Mouse (Mus musculus): ENCODE data around the gene Ndufb10. TPM values are rescaled to one million over a fixed set of nuclear protein-coding genes. Genes with fewer than 3 reads are reported as not detected.
"Not testable (repeated sequence)": the region's sequence is repeated elsewhere in the genome, so short reads cannot be mapped to it uniquely, and the experiment has no call there.

Ndufb10 gene
- polyA plus RNA-seq, 1 experiment from 2014 or later, result 344 TPM

DNA sequence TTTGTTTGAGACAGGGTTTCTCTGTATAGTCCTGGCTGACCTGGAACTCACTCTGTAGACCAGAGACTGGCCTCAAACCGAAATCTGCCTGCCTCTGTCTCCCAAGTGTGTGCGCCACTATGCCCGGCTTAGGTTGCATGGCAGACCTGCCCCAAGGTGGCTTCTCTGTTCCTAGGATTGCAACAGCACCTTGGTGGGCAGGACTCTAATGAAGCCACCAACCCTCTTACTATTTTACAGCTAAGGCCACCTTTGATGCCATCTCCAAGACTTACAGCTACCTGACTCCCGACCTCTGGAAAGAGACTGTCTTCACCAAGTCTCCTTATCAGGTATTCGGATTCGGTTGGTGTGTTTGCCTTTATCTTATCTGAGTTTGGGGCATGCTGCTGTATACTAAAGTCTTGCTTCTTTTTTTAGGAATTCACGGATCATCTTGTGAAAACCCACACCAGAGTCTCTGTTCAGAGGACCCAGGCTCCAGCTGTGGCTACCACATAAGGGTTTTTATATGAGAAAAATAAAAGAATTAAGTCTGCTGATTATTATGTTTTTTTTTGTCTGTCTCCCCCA lies 2.8 kb downstream of the Ndufb10 start:
- WGBS, result 29% methylated on average over 7 of the region's 7 CpGs
- peaks cover 33% of the 10 kb centered on the region for H3K4me1 ChIP-seq

DNA sequence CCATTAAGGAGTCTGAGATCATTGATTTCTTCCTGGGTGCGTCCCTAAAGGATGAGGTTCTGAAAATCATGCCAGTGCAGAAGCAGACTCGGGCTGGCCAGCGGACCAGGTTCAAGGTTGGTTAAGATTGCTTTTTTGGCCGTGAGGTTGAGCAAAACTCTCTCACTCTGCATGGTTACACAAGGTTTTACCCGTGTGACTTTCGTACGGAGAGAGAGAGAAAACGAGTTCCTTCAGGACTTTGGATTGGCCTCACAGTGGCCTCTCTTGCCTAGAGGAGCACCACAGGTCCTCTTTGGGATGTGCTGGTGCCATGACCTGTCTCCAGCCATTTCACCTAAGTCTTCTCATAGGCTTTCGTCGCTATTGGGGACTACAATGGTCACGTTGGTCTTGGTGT lies 3.7 kb downstream of the Ndufb10 start:
- peak overlapping the region; percentile 95 for H3K9ac ChIP-seq
- not testable (repeated sequence) for H3K27me3 ChIP-seq (replicated peaks); H3K9me3 ChIP-seq; ATAC-seq (ENCODE audit: extremely low read depth, insufficient number of reproducible peaks, low FRiP score, low TSS enrichment)
- peaks cover 42% of the 10 kb centered on the region for H3K36me3 ChIP-seq
- H3K4me3 ChIP-seq, result peak overlapping the region; percentile 93
- H3K4me2 ChIP-seq, result peak overlapping the region; percentile 79
- peaks cover 33% of the 10 kb centered on the region for H3K4me1 ChIP-seq
- 2% methylated on average over 11 of the region's 11 CpGs for WGBS
- H3K27ac ChIP-seq (replicated peaks), result peak overlapping the region; percentile 82

More for the DNA sequence above, 2.8 kb downstream of the Ndufb10 start:
- H3K9me3 ChIP-seq; H3K27me3 ChIP-seq (replicated peaks); ATAC-seq (ENCODE audit: extremely low read depth, insufficient number of reproducible peaks, low FRiP score, low TSS enrichment): not testable (repeated sequence)
- H3K4me2 ChIP-seq, result peak overlapping the region; percentile 79
- 0 out of 2 replicates have a peak overlapping the region, but pooled peaks have one; percentile 28 for H3K27ac ChIP-seq (replicated peaks)
- peaks cover 35% of the 10 kb centered on the region for H3K36me3 ChIP-seq
- peak overlapping the region; percentile 93 for H3K4me3 ChIP-seq
- H3K9ac ChIP-seq, result peak overlapping the region; percentile 97

DNA sequence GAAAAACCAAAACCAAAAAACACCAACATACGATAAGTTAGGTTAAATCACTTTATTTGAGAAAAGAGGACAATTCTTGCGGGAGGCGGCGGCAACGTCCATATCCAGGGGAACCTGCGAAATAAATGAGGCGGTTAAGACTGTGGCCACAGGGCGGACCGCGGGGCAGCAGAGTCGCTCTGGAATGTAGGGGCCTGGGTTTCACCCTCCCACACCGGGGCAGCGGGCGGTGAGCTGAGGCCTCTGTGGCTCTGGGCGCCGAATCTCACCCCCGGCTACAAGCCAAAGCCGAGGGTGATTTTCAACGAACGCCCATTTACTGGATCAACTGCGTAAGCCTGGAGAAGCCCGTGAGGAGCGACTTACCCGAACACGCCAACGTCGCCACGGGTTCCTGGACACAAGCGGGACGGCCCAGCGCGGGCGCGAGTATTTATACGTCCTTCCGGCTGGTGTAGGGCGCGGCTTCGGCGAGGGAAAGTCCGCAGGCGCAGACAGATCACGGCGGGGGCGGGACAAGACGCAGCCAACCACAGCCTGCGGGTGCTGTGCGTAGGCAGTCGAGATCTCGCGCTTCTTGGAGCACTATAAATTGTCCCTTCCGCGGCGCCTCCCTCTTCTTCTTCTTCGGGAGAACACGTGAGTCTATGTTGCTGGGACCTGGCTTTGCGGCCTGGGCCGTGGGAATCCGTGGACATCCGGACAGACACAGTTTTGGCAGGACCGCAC lies 4.6 kb downstream of the Ndufb10 start:
- H3K9ac ChIP-seq, result peak overlapping the region; percentile 98
- H3K27ac ChIP-seq (replicated peaks), result peak overlapping the region; percentile 90
- peak overlapping the region; percentile 79 for H3K4me2 ChIP-seq
- under 1% methylated on average over 61 of the region's 61 CpGs for WGBS
- H3K4me1 ChIP-seq, result peaks cover 33% of the 10 kb centered on the region
- H3K4me3 ChIP-seq, result peak overlapping the region; percentile 93
- no peaks in the 10 kb centered on the region for H3K27me3 ChIP-seq (replicated peaks)
- ATAC-seq (ENCODE audit: extremely low read depth, insufficient number of reproducible peaks, low FRiP score, low TSS enrichment), result peak; percentile 96
- peaks cover 47% of the 10 kb centered on the region for H3K36me3 ChIP-seq
- no peaks in the 10 kb centered on the region for H3K9me3 ChIP-seq

DNA sequence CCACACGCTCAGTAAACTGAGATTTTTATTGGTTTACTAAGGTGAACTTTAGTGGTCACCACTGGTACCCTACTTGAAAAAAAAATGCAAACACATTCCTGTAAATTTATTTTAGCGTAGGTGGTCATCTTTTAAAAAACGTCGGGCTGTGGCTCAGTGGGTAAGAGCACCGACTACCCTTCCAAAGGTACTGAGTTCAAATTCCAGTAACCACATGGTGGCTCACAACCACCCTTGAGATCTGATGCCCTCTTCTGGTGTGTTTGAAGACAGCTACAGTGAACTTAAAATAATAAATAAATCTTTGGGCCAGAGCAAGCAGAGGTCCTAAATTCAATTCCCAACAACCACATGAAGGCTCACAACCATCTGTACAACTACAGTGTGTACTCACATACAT lies 5.3 kb downstream of the Ndufb10 start:
- ATAC-seq (ENCODE audit: extremely low read depth, insufficient number of reproducible peaks, low FRiP score, low TSS enrichment); H3K27me3 ChIP-seq (replicated peaks); H3K9me3 ChIP-seq: not testable (repeated sequence)
- Histone ChIP-seq H3K4me2 (peak overlapping the region; percentile 74), H3K36me3 (peaks cover 47% of the 10 kb centered on the region), H3K9ac (peak overlapping the region; percentile 98), H3K4me3 (peak overlapping the region; percentile 93), H3K4me1 (peaks cover 33% of the 10 kb centered on the region), H3K27ac (replicated peaks) (peak overlapping the region; percentile 90)
- 49% methylated on average over 5 of the region's 5 CpGs for WGBS

DNA sequence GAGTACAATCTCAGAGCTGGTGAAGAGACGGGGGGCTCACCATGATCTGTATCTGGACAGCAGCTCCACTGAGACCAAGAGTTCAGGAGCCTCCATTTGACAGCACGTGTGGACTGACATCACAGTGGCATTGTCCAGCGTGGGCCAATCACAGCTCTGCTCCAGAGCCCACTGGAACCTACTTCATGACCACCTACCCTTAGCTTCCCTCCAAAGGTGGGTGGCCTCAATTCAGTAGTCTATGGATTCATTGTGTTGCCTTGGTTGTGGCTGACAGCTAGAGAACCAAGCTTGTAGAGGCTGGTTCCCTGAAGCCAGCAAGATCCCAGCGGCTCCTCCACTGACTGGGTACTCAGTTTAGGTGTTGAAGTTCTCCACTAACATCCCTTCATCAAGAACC lies 6.3 kb downstream of the Ndufb10 start, which contains the start of the genes Rnf151 and Rps2:
Rnf151 (minus strand) TSS at position 121 of the 400 bp plus-strand sequence.
Rps2 (plus strand) TSS at position 174 of the 400 bp plus-strand sequence.
- Histone ChIP-seq H3K27ac (replicated peaks) (no peak within 1 kb of the TSS), H3K4me1 (peaks cover 26% of the 10 kb centered on the region), H3K9me3 (no peaks in the 10 kb centered on the region), H3K9ac (peak within 1 kb of the TSS; percentile 98), H3K4me2 (peak within 1 kb of the TSS; percentile 74), H3K4me3 (peak within 1 kb of the TSS; percentile 93), H3K27me3 (replicated peaks) (no peaks in the 10 kb centered on the region), H3K36me3 (peaks cover 47% of the 10 kb centered on the region)
- WGBS, result 77% methylated on average over 4 of the region's 4 CpGs
- ATAC-seq (ENCODE audit: extremely low read depth, insufficient number of reproducible peaks, low FRiP score, low TSS enrichment), result no peak

DNA sequence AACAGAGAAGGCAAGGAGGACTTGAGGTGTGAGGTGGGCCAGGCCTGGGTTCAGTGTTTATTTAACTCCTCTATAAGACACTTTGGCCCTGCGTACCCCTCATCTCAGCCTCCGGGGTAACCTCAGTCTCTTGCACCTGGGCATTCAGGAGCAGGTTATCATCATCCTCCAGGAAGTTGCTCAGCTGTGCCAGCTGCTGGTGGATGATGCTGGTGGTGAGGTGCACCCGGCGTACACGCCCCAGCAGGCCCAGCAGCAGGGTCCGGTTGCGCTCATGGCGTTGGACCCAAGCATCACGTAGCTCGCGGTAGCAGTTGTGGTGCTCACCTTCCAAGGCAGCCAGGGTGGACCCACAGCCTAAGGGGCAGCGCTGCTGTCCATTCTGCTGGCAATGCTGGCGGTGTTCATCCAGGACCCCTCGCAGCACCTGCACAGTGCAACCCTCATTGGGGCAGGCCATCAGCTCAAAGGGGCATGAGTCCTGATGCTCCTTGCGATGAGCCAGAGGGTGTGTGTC lies 8.1 kb downstream of the Ndufb10 start:
- Histone ChIP-seq H3K36me3 (peaks cover 32% of the 10 kb centered on the region), H3K27me3 (replicated peaks) (no peaks in the 10 kb centered on the region), H3K9me3 (no peaks in the 10 kb centered on the region), H3K4me1 (peaks cover 9% of the 10 kb centered on the region), H3K4me3 (no peak overlapping the region), H3K4me2 (no peak overlapping the region), H3K27ac (replicated peaks) (no peak overlapping the region), H3K9ac (no peak overlapping the region)
- WGBS, result 90% methylated on average over 15 of the region's 15 CpGs
- ATAC-seq (ENCODE audit: extremely low read depth, insufficient number of reproducible peaks, low FRiP score, low TSS enrichment), result no peak

DNA sequence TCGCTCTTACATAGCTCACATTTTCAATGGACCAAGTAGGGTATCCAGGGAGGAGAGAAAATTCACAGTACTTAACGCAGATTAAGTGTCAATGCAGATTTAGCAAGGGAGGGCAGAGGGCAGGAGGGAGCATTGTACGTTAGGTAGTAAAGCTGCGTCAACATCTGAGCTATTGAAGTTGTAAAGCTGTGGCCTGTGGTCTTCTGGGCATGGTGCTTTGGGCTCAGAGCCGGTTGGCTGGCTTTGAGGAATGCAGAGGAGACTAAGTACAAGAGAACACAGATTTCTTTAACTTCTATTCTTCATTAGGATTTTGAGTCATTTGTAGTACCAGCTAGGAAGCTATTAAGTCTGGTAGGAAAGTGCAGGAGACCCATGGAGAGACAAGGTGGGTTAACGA lies 8.7 kb downstream of the Ndufb10 start:
- no peak overlapping the region for H3K4me2 ChIP-seq
- peaks cover 28% of the 10 kb centered on the region for H3K36me3 ChIP-seq
- no peak overlapping the region for H3K9ac ChIP-seq
- H3K9me3 ChIP-seq, result no peaks in the 10 kb centered on the region
- no peak overlapping the region for H3K27ac ChIP-seq (replicated peaks)
- peaks cover 7% of the 10 kb centered on the region for H3K4me1 ChIP-seq
- H3K4me3 ChIP-seq, result no peak overlapping the region
- 81% methylated on average over 6 of the region's 6 CpGs for WGBS
- no peaks in the 10 kb centered on the region for H3K27me3 ChIP-seq (replicated peaks)
- ATAC-seq (ENCODE audit: extremely low read depth, insufficient number of reproducible peaks, low FRiP score, low TSS enrichment), result no peak

DNA sequence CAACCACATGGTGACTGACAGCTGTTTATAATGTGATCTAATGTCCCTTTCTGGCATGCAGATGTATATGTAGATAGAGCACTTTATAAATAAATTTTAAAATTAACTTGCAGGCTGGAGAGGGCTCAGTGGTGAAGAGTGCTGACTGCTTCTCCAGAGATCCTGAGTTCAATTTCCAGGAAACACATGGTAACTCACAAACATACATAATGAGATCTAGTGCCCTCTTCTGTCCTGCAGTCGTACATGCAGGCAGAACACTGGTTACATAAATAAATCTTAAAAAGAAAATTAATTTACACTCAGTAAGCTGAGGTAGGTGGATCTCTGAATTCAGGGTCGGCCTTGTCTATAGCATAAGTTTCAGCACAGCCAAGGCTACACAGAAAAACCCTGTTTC lies 15.6 kb downstream of the Ndufb10 start:
- Histone ChIP-seq H3K36me3 (peaks cover 19% of the 10 kb centered on the region), H3K9ac (no peak overlapping the region), H3K27me3 (replicated peaks) (no peaks in the 10 kb centered on the region), H3K4me2 (peak overlapping the region; percentile 86), H3K4me3 (peak overlapping the region; percentile 81), H3K4me1 (peaks cover 16% of the 10 kb centered on the region), H3K27ac (replicated peaks) (no peak overlapping the region), H3K9me3 (no peaks in the 10 kb centered on the region)
- ATAC-seq (ENCODE audit: extremely low read depth, insufficient number of reproducible peaks, low FRiP score, low TSS enrichment), result no peak
- 40% methylated on average over 2 of the region's 2 CpGs for WGBS

DNA sequence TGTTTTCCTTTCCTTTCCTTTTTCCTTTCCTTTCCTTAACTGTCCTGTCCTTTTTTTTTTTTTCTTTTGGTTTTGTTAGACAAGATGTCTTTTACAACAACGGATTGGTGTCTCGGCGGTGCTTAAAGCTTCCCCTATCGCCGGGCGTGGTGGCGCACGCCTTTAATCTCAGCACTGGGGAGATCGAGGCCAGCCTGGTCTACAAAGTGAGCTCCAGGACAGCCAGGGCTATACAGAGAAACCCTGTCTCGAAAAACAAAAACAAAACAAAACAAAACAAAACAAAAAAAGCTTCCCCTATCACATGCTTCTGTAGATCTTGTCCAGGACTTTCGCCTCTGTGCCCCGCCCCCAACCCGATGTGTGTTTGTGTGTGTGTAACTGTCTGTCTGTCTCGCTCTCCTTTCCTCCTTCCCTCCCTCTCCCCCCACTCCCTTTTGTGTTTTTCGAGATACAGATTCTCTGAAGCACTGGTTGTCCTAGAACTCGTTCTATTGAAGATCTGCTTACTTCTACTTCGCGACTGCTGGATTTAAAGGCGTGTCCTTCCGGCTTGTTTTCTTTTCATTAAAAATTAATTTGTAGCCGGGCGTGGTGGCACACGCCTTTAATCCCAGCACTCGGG lies 16.4 kb downstream of the Ndufb10 start:
- Histone ChIP-seq H3K4me2 (peak overlapping the region; percentile 86), H3K9ac (peak overlapping the region; percentile 90), H3K27me3 (replicated peaks) (no peaks in the 10 kb centered on the region), H3K27ac (replicated peaks) (peak overlapping the region; percentile 89), H3K4me1 (peaks cover 16% of the 10 kb centered on the region), H3K36me3 (peaks cover 26% of the 10 kb centered on the region), H3K4me3 (peak overlapping the region; percentile 81), H3K9me3 (no peaks in the 10 kb centered on the region)
- 7% methylated on average over 24 of the region's 24 CpGs for WGBS
- no peak for ATAC-seq (ENCODE audit: extremely low read depth, insufficient number of reproducible peaks, low FRiP score, low TSS enrichment)

DNA sequence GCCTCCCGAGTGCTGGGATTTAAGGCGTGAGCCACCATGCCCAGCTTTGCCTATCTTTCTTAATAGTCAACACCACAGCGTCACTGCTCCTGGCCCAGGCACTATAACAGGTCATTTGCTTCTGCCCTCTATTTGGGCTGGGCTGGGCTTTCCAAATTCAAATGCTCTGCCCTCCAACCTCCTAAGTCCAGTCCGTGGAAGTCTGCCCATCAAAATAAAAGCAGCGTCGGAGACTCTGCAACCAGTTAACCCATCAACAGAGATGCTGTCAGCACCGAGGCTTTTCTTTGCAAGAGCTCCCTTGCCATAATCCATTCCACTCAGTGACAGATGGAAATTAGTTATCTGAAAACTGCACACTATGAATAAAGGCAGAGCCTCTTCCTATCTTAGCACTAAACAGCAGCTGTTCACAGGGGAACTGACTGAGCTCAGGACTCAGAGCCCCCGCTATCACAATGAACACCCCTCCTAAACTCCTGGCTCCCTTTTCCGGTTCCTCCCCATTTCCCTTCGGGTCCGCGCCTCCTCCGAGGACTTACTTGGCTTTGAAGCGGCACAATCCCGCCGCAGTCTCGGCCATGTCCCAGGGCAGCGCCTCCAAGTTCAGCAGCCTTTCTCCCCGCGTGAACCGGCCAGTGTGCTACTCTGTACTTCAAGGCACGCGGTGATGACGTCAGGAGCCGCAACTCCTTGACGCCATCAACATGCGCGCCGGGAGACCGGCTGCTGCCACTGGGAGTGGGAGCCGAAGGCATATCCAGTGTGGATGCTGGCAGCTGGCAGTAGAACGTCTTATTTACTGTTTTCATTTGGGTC lies 17.1 kb downstream of the Ndufb10 start, which contains the start of gene Tbl3:
Tbl3 (minus strand) TSS at position 679 of the 819 bp plus-strand sequence.
- Histone ChIP-seq H3K4me1 (peaks cover 16% of the 10 kb centered on the region), H3K9ac (peak within 1 kb of the TSS; percentile 90), H3K9me3 (no peaks in the 10 kb centered on the region), H3K4me2 (peak within 1 kb of the TSS; percentile 86), H3K27ac (replicated peaks) (peak within 1 kb of the TSS; percentile 89), H3K27me3 (replicated peaks) (no peaks in the 10 kb centered on the region), H3K36me3 (peaks cover 33% of the 10 kb centered on the region), H3K4me3 (peak within 1 kb of the TSS; percentile 81)
- 3% methylated on average over 32 of the region's 32 CpGs for WGBS
- peak; percentile 67 for ATAC-seq (ENCODE audit: extremely low read depth, insufficient number of reproducible peaks, low FRiP score, low TSS enrichment)
